Mouse (Mus musculus): Measurements from ENCODE around the gene Atg7. TPM values are rescaled to one million over a fixed set of nuclear protein-coding genes. Genes with fewer than 3 reads are reported as not detected.
A peak's percentile ranks its signal among the peaks of the same experiment; 100 is the strongest.

Gene Atg7
- total and polyA plus RNA-seq, 3 experiments, result 11.1 to 15.7 (median 14.8) TPM

DNA sequence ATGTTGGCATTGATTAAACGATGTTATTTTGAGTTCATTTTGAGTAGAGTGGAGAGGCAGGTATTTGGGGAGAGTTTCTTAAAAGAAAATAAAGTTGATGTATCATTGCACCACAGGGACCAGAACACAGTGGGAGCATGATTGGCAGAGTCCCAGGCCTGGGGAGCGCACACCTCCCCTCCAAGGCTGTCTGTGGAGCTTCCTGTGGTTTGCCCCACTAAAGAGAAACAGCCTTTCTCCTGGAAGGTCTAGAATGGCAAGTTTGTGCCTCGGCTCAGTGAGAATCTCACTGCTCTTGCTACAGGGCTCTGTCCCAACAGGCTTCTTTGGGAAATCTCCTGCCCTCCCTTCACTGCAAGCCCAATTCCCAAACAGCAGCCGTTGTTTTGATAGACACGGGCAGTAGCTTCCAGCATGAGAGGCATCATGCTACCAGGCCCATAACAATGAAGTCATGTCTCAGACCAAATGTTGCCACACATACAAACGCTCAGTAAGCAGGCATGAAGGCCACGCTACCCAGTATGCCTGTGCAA, 103.6 kb downstream of the Atg7 start:
- no peak overlapping the region for H3K4me3 ChIP-seq (replicated peaks in 1 of 3; ENCODE audit: low read depth in 2 of 3, low read length in 2 of 3, poor library complexity in 1 of 3)
- H3K27ac ChIP-seq (ENCODE audit: insufficient read depth, low read depth), result no peak overlapping the region
- H3K79me2 ChIP-seq (replicated peaks; ENCODE audit: control insufficient read depth, extremely low read depth, insufficient read depth, poor library complexity, severe bottlenecking), result no peaks in the 10 kb centered on the region
- DNase-seq (ENCODE audit: extremely low read depth), result no peak
- no peak for TF ChIP-seq BHLHE40 (IDR thresholded peaks at IDR 0.05; ENCODE audit: low read depth, low read length)
- TF ChIP-seq POLR2AphosphoS2 (IDR thresholded peaks at IDR 0.05; ENCODE audit: low read depth, low read length), result no peak
- no peak for TF ChIP-seq MAZ (IDR thresholded peaks at IDR 0.05; ENCODE audit: low read depth, low read length)
- no peak for TF ChIP-seq GABPA (IDR thresholded peaks at IDR 0.05; ENCODE audit: insufficient replicate concordance, low read depth, low read length)
- TF ChIP-seq KAT2A (IDR thresholded peaks at IDR 0.05; ENCODE audit: insufficient replicate concordance, low read length), result no peak
- TF ChIP-seq ZKSCAN1 (IDR thresholded peaks at IDR 0.05; ENCODE audit: borderline replicate concordance, low read depth, low read length), result no peak
- in situ Hi-C loops (cut with MboI; ENCODE audit: low pct_ligation_motif_present, low pct_unique_long_range_greater_than_20kb, low sequenced_read_pairs), result no loop called here
- no peak overlapping the region for H3K9ac ChIP-seq (ENCODE audit: insufficient read depth, low read depth)
- dilution Hi-C loops (cut with MboI; ENCODE audit: extremely low pct_ligation_motif_present, extremely low pct_unique_long_range_greater_than_20kb, low sequenced_read_pairs), result no loop called here
- no peaks in the 10 kb centered on the region for H3K27me3 ChIP-seq (replicated peaks)
- peaks cover 16 to 62% of the 10 kb centered on the region in 2 experiments for H3K4me1 ChIP-seq (ENCODE audit: control insufficient read depth in 1 of 2, insufficient read depth in 2 of 2)
- H3K4me2 ChIP-seq (ENCODE audit: insufficient read depth, low read depth, poor library complexity, severe bottlenecking), result no peak overlapping the region
- peaks cover 0 to 5% of the 10 kb centered on the region in 2 experiments for H3K36me3 ChIP-seq (replicated peaks in 1 of 2; ENCODE audit: control insufficient read depth in 1 of 2, insufficient read depth in 1 of 2, low read length in 1 of 2)
- H3K9me3 ChIP-seq (replicated peaks; ENCODE audit: low read length), result no peaks in the 10 kb centered on the region

GRCm38 (mm10) chr6:114748419-114748818, 105.5 kb downstream of the Atg7 start:
- Histone ChIP-seq H3K36me3 (replicated peaks in 1 of 2; ENCODE audit: control insufficient read depth in 1 of 2, insufficient read depth in 1 of 2, low read length in 1 of 2) (peaks cover 0 to 5% of the 10 kb centered on the region in 2 experiments), H3K9ac (ENCODE audit: insufficient read depth, low read depth) (no peak overlapping the region), H3K27me3 (replicated peaks) (no peaks in the 10 kb centered on the region), H3K4me2 (ENCODE audit: insufficient read depth, low read depth, poor library complexity, severe bottlenecking) (no peak overlapping the region), H3K9me3 (replicated peaks; ENCODE audit: low read length) (no peaks in the 10 kb centered on the region), H3K79me2 (replicated peaks; ENCODE audit: control insufficient read depth, extremely low read depth, insufficient read depth, poor library complexity, severe bottlenecking) (no peaks in the 10 kb centered on the region), H3K4me1 (ENCODE audit: control insufficient read depth in 1 of 2, insufficient read depth in 2 of 2) (peaks cover 4 to 43% of the 10 kb centered on the region in 2 experiments), H3K27ac (ENCODE audit: insufficient read depth, low read depth) (no peak overlapping the region), H3K4me3 (replicated peaks in 1 of 3; ENCODE audit: low read depth in 2 of 3, low read length in 2 of 3, poor library complexity in 1 of 3) (no peak overlapping the region)
- TF ChIP-seq ZNF384 (IDR thresholded peaks at IDR 0.05; ENCODE audit: low read depth, low read length) (peak; percentile 89), POLR2A (IDR thresholded peaks at IDR 0.05; ENCODE audit: low read depth, low read length) (no peak)
- dilution Hi-C loops (cut with MboI; ENCODE audit: extremely low pct_ligation_motif_present, extremely low pct_unique_long_range_greater_than_20kb, low sequenced_read_pairs), result no loop called here
- in situ Hi-C loops (cut with MboI; ENCODE audit: low pct_ligation_motif_present, low pct_unique_long_range_greater_than_20kb, low sequenced_read_pairs), result no loop called here
- peak; percentile 34 for DNase-seq (ENCODE audit: extremely low read depth)

DNA sequence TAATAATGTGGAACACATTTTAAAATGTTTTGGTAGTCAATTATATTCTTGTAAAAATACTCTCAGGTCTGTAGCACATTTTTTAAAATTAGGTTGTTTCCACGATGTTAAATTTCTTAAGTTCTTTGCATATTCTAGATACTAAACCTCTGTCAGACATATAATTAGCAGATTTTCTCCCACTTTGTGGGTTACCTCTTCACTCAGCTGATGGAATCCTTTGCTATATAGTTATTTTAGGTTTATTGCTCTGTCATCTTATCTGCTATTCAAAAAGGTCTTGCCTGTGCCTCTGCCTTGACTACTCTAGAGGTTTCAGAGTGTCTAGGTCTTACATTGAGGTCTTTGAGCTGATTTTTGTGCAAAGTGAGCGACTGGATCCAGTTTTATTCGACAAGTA, 106.0 kb downstream of the Atg7 start:
- in situ Hi-C loops (cut with MboI; ENCODE audit: low pct_ligation_motif_present, low pct_unique_long_range_greater_than_20kb, low sequenced_read_pairs), result no loop called here
- TF ChIP-seq CTCF (conservative IDR thresholded peaks at IDR 0.05 in 1 of 2, IDR thresholded peaks at IDR 0.05 in 1 of 2; ENCODE audit: low read depth in 2 of 2, low read length in 2 of 2), result no peak
- no peak for TF ChIP-seq ZC3H11A (IDR thresholded peaks at IDR 0.05; ENCODE audit: low read depth, low read length)
- no peak for TF ChIP-seq MXI1 (IDR thresholded peaks at IDR 0.05; ENCODE audit: low read depth, low read length)
- TF ChIP-seq MEF2A (IDR thresholded peaks at IDR 0.05; ENCODE audit: borderline replicate concordance, low read depth, low read length), result peak; percentile 68
- no peak for TF ChIP-seq RAD21 (IDR thresholded peaks at IDR 0.05; ENCODE audit: low read depth, low read length)
- TF ChIP-seq TBP (conservative IDR thresholded peaks at IDR 0.05; ENCODE audit: low read depth, low read length), result no peak
- TF ChIP-seq ZKSCAN1 (IDR thresholded peaks at IDR 0.05; ENCODE audit: borderline replicate concordance, low read depth, low read length), result no peak
- TF ChIP-seq ETS1 (conservative IDR thresholded peaks at IDR 0.05; ENCODE audit: low read depth, low read length), result peak; percentile 72
- TF ChIP-seq CHD2 (IDR thresholded peaks at IDR 0.05; ENCODE audit: low read length), result no peak
- TF ChIP-seq POLR2AphosphoS2 (IDR thresholded peaks at IDR 0.05; ENCODE audit: low read depth, low read length), result no peak
- TF ChIP-seq PAX5 (IDR thresholded peaks at IDR 0.05; ENCODE audit: low read length), result no peak
- no peak for TF ChIP-seq JUND (conservative IDR thresholded peaks at IDR 0.05; ENCODE audit: low read depth, low read length)
- no peak for TF ChIP-seq MAX (IDR thresholded peaks at IDR 0.05; ENCODE audit: low read length)
- TF ChIP-seq ELF1 (IDR thresholded peaks at IDR 0.05; ENCODE audit: low read depth, low read length), result no peak
- TF ChIP-seq ZNF384 (IDR thresholded peaks at IDR 0.05; ENCODE audit: low read depth, low read length), result no peak
- 0 out of 2 replicates have a peak, but pooled peaks have one; percentile 28 for TF ChIP-seq EP300 (IDR thresholded peaks at IDR 0.05; ENCODE audit: low read length)
- TF ChIP-seq NELFE (IDR thresholded peaks at IDR 0.05; ENCODE audit: low read depth, low read length), result no peak
- no peak for TF ChIP-seq USF1 (IDR thresholded peaks at IDR 0.05; ENCODE audit: low read depth, low read length)
- TF ChIP-seq UBTF (IDR thresholded peaks at IDR 0.05; ENCODE audit: low read depth, low read length), result no peak
- no peak for TF ChIP-seq MYC (IDR thresholded peaks at IDR 0.05; ENCODE audit: low read depth, low read length)
- TF ChIP-seq JUN (IDR thresholded peaks at IDR 0.05; ENCODE audit: insufficient read depth, low read depth, low read length), result no peak

More for the DNA sequence above, 106.0 kb downstream of the Atg7 start:
- DNase-seq (ENCODE audit: extremely low read depth), result no peak
- H3K79me2 ChIP-seq (replicated peaks; ENCODE audit: control insufficient read depth, extremely low read depth, insufficient read depth, poor library complexity, severe bottlenecking), result no peaks in the 10 kb centered on the region
- H3K9ac ChIP-seq (ENCODE audit: insufficient read depth, low read depth), result no peak overlapping the region
- H3K9me3 ChIP-seq (replicated peaks; ENCODE audit: low read length), result no peaks in the 10 kb centered on the region
- H3K27me3 ChIP-seq (replicated peaks), result no peaks in the 10 kb centered on the region
- H3K4me3 ChIP-seq (replicated peaks in 1 of 3; ENCODE audit: low read depth in 2 of 3, low read length in 2 of 3, poor library complexity in 1 of 3), result no peak overlapping the region
- no peak overlapping the region for H3K4me2 ChIP-seq (ENCODE audit: insufficient read depth, low read depth, poor library complexity, severe bottlenecking)
- H3K27ac ChIP-seq (ENCODE audit: insufficient read depth, low read depth), result no peak overlapping the region
- H3K4me1 ChIP-seq (ENCODE audit: control insufficient read depth in 1 of 2, insufficient read depth in 2 of 2), result peaks cover 2 to 39% of the 10 kb centered on the region in 2 experiments; a peak in 2 of 4 replicates
- H3K36me3 ChIP-seq (replicated peaks in 1 of 2; ENCODE audit: control insufficient read depth in 1 of 2, insufficient read depth in 1 of 2, low read length in 1 of 2), result peaks cover 0 to 7% of the 10 kb centered on the region in 2 experiments
- dilution Hi-C loops (cut with MboI; ENCODE audit: extremely low pct_ligation_motif_present, extremely low pct_unique_long_range_greater_than_20kb, low sequenced_read_pairs), result no loop called here
